Mouse (Mus musculus) heart, adult 2 months (tissue): ENCODE measurements around the gene Ifrd2.
"Not testable (repeated sequence)": the region's sequence is repeated elsewhere in the genome, so short reads cannot be mapped to it uniquely, and the experiment has no call there.

Experiments used
- CTCF ChIP-seq: fragments of 200-600 bp; IDR thresholded peaks from 2 replicates; pipeline ENCODE4 v1.8.1; 2022; ENCODE audit warnings: antibody characterized with exemption, mild to moderate bottlenecking, moderate library complexity
- POLR2A ChIP-seq: fragments of 200-500 bp; IDR thresholded peaks from 2 replicates; pipeline ENCODE4 v1.6.1; 2011; ENCODE audit warnings: mild to moderate bottlenecking, low read depth, low read length, control low read depth; ENCODE audit not compliant: insufficient read depth

DNA sequence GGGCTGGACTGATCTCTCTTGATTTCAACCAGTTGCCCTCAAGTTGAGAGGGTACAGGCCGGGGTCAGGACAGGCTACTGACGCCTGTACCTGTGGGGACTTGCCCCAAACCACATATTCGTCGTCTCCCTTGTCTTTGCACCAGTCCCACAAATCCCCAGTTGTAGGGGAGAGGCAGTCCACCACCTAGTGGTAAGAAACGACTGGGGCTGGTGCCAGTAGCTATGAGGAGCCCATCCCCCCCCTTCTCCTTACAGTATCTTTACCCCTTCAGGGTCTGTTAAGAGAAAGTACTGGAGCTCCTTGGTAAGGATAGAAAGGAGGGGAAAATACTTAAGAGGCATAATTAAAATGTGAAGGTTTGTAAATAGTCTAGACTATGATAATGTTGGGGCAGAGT lies 21.9 kb upstream of the Ifrd2 start:
- TF ChIP-seq POLR2A, CTCF: not testable (repeated sequence)
